Mouse (Mus musculus): ENCODE measurements around the gene Tas1r1. TPM values are rescaled to one million over a fixed set of nuclear protein-coding genes. Genes with fewer than 3 reads are reported as not detected.

Tas1r1 gene
- polyA plus RNA-seq, 1 experiment from 2014 or later, result 0.07 TPM

- H3K36me3 ChIP-seq (replicated peaks), result peaks cover 44% of the 10 kb centered on the region
- ATAC-seq (ENCODE audit: insufficient read depth), result no peak
- peaks cover 53% of the 10 kb centered on the region for H3K4me1 ChIP-seq (replicated peaks)
- 0 out of 2 replicates have a peak overlapping the region, but pooled peaks have one; percentile 92 for H3K4me2 ChIP-seq
- 0 out of 2 replicates have a peak overlapping the region, but pooled peaks have one; percentile 84 for H3K9ac ChIP-seq
- 87% methylated on average over 11 of the region's 11 CpGs for WGBS (ENCODE audit: insufficient replicate concordance)
- no peaks in the 10 kb centered on the region for H3K9me3 ChIP-seq (replicated peaks)
- H3K27me3 ChIP-seq, result no peaks in the 10 kb centered on the region
- no peak overlapping the region for H3K27ac ChIP-seq (replicated peaks)
- H3K4me3 ChIP-seq (replicated peaks), result no peak overlapping the region
Measured at GRCm38 (mm10) chr4:152024525-152024924, 13.8 kb downstream of the Tas1r1 start.

- H3K4me2 ChIP-seq, result no peak overlapping the region
- H3K27me3 ChIP-seq, result no peaks in the 10 kb centered on the region
- no peaks in the 10 kb centered on the region for H3K9me3 ChIP-seq (replicated peaks)
- whole genome bisulfite sequencing (ENCODE audit: insufficient replicate concordance), result 80% methylated on average over 8 of the region's 8 CpGs
- no peak overlapping the region for H3K4me3 ChIP-seq (replicated peaks)
- H3K4me1 ChIP-seq (replicated peaks), result peaks cover 40% of the 10 kb centered on the region
- H3K9ac ChIP-seq, result no peak overlapping the region
- ATAC-seq (ENCODE audit: insufficient read depth), result no peak
- H3K36me3 ChIP-seq (replicated peaks), result peaks cover 52% of the 10 kb centered on the region
- no peak overlapping the region for H3K27ac ChIP-seq (replicated peaks)
Measured at GRCm38 (mm10) chr4:152022506-152022905, 15.9 kb downstream of the Tas1r1 start.

DNA sequence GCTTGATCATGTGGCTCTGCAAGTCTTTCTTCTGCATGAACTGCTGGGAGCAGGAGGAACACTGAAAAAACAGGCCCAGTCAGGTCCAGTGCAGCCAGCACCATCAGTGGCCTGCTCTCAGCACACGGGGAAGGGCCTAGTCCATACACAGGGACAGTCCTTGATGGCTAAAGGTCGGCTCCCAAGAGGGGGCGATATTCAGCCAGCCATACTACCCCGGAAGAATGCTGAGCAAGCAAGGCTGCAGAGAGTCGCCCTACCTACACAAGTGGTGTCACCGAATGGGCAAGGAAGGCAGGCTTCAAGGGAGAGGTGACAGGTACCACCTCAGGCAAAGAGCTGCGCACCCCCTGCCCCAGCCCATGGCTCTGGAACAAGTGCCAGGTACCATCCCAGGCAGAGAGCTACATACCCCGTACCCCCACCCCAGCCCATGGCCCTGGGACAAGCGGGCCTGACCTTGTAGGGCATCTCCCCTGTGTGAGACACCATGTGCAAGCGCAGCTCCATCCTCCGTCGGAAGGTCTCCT lies 16.7 kb downstream of the Tas1r1 start:
- ATAC-seq (ENCODE audit: insufficient read depth), result no peak
- Histone ChIP-seq H3K4me1 (replicated peaks) (peaks cover 35% of the 10 kb centered on the region), H3K36me3 (replicated peaks) (peaks cover 53% of the 10 kb centered on the region), H3K4me3 (replicated peaks) (no peak overlapping the region), H3K9me3 (replicated peaks) (no peaks in the 10 kb centered on the region), H3K4me2 (no peak overlapping the region), H3K27ac (replicated peaks) (no peak overlapping the region), H3K9ac (no peak overlapping the region), H3K27me3 (no peaks in the 10 kb centered on the region)
- 72% methylated on average over 12 of the region's 12 CpGs for WGBS (ENCODE audit: insufficient replicate concordance)

GRCm38 (mm10) chr4:152020024-152020423 lies 18.3 kb downstream of the Tas1r1 start:
- H3K36me3 ChIP-seq (replicated peaks), result peaks cover 64% of the 10 kb centered on the region
- ATAC-seq (ENCODE audit: insufficient read depth), result no peak

DNA sequence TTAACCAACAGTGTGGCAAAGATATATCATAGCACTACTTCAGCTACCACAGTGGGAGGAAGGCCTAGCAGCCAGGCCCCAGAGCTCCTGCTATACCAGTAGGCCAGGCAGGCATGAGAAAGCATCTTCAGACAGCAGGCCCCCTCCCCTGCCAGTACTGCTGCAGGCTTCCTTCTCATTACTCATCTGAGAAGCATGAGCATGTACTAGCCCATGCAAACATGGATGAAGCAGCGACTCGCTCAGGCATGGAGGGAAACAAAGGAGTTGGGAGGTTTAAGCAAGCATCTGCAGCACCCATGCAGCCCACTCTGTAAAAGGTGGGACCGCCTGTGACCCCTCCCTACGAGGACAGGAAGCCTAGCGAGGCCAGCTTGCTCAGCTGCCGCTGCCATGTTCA lies 19.3 kb downstream of the Tas1r1 start:
- Histone ChIP-seq H3K9me3 (replicated peaks) (no peaks in the 10 kb centered on the region), H3K4me3 (replicated peaks) (no peak overlapping the region), H3K27ac (replicated peaks) (no peak overlapping the region), H3K9ac (no peak overlapping the region), H3K36me3 (replicated peaks) (peaks cover 74% of the 10 kb centered on the region), H3K27me3 (no peaks in the 10 kb centered on the region), H3K4me2 (no peak overlapping the region), H3K4me1 (replicated peaks) (0 out of 2 replicates have a peak, but pooled peaks cover 9% of the 10 kb centered on the region)
- no peak for ATAC-seq (ENCODE audit: insufficient read depth)
- WGBS (ENCODE audit: insufficient replicate concordance), result 68% methylated on average over 6 of the region's 6 CpGs

More at GRCm38 (mm10) chr4:152020024-152020423, 18.3 kb downstream of the Tas1r1 start:
- WGBS (ENCODE audit: insufficient replicate concordance), result 84% methylated on average over 21 of the region's 21 CpGs
- no peak overlapping the region for H3K4me2 ChIP-seq
- no peak overlapping the region for H3K27ac ChIP-seq (replicated peaks)
- H3K4me1 ChIP-seq (replicated peaks), result peaks cover 19% of the 10 kb centered on the region
- H3K9ac ChIP-seq, result no peak overlapping the region
- H3K4me3 ChIP-seq (replicated peaks), result no peak overlapping the region
- no peaks in the 10 kb centered on the region for H3K9me3 ChIP-seq (replicated peaks)
- no peaks in the 10 kb centered on the region for H3K27me3 ChIP-seq

GRCm38 (mm10) chr4:152013036-152013813 lies 25.1 kb downstream of the Tas1r1 start:
- no peak overlapping the region for H3K27ac ChIP-seq (replicated peaks)

GRCm38 (mm10) chr4:152012109-152012508 lies 26.3 kb downstream of the Tas1r1 start:
- WGBS (ENCODE audit: insufficient replicate concordance), result 93% methylated on average over 16 of the region's 16 CpGs
- peaks cover 17% of the 10 kb centered on the region for H3K27me3 ChIP-seq
- H3K4me1 ChIP-seq (replicated peaks), result peaks cover 65% of the 10 kb centered on the region
- H3K36me3 ChIP-seq (replicated peaks), result peaks cover 41% of the 10 kb centered on the region
- H3K9me3 ChIP-seq (replicated peaks), result no peaks in the 10 kb centered on the region
- no peak overlapping the region for H3K4me3 ChIP-seq (replicated peaks)
- no peak overlapping the region for H3K9ac ChIP-seq
- ATAC-seq (ENCODE audit: insufficient read depth), result no peak
- 0 out of 2 replicates have a peak overlapping the region, but pooled peaks have one; percentile 3 for H3K27ac ChIP-seq (replicated peaks)
- no peak overlapping the region for H3K4me2 ChIP-seq

More at GRCm38 (mm10) chr4:152013036-152013813, 25.1 kb downstream of the Tas1r1 start:
- Histone ChIP-seq H3K9ac (no peak overlapping the region), H3K4me2 (no peak overlapping the region), H3K4me3 (replicated peaks) (no peak overlapping the region), H3K36me3 (replicated peaks) (peaks cover 41% of the 10 kb centered on the region), H3K4me1 (replicated peaks) (peaks cover 54% of the 10 kb centered on the region), H3K27me3 (peaks cover 6% of the 10 kb centered on the region), H3K9me3 (replicated peaks) (no peaks in the 10 kb centered on the region)
- 72% methylated on average over 12 of the region's 12 CpGs for WGBS (ENCODE audit: insufficient replicate concordance)
- ATAC-seq (ENCODE audit: insufficient read depth), result no peak

DNA sequence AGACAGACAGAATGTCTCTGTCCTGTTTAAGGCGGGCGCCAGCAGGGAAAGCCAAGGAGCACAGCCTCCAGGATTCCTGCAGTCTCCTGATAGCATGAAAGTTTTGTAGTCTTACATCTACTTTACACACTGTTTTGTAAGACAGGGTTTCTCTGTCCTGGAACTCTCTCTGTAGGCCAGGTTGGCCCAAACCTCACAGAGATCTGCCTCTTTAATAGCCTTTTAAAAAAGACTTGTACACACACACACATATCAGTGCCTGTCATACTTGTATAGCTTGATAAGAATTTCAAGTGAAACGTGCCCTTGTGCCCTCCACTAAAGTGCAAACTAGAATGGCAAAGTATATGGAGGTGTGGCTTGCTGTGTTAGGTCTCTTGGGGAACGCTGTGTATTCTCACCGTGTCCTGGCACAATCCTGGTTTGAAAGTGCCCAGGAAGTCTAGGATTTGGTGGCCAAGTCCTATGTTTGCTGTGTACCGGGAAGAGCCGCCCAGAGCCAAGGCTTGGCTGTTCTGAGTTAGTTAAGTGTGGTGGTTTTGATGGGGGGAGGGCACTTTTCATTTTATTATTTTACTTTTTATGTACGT lies 27.1 kb downstream of the Tas1r1 start:
- Histone ChIP-seq H3K4me2 (peak overlapping the region; percentile 100), H3K9ac (peak overlapping the region; percentile 73), H3K27me3 (peaks cover 25% of the 10 kb centered on the region), H3K9me3 (replicated peaks) (no peaks in the 10 kb centered on the region), H3K36me3 (replicated peaks) (peaks cover 36% of the 10 kb centered on the region), H3K4me3 (replicated peaks) (peak overlapping the region; percentile 81), H3K4me1 (replicated peaks) (peaks cover 70% of the 10 kb centered on the region), H3K27ac (replicated peaks) (peak overlapping the region; percentile 86)
- ATAC-seq (ENCODE audit: insufficient read depth), result peak; percentile 11
- WGBS (ENCODE audit: insufficient replicate concordance), result 56% methylated on average over 8 of the region's 8 CpGs

DNA sequence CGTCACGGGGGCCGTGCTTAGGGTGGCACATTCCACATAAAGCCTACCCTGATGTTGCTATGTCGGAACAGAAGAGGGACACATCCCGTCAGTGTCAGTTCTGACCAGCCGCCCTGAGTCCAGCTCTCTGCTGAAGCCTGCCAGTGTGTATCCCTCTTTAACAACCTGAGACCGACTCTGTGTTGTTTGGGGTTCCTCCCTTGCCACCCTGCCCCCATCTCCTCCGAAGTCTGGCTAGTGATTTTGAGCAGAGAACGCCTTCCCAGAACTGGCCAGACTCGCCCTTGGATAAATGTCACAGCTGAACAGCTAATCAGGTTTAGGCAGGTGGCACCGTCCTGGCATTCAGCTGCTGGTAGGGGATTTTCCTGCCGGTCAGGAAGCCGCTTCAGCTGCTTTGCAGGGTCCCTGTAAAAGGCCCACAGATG lies 27.6 kb downstream of the Tas1r1 start:
- WGBS (ENCODE audit: insufficient replicate concordance), result 6% methylated on average over 13 of the region's 13 CpGs
- Histone ChIP-seq H3K9me3 (replicated peaks) (no peaks in the 10 kb centered on the region), H3K4me2 (peak overlapping the region; percentile 100), H3K27ac (replicated peaks) (peak overlapping the region; percentile 86), H3K27me3 (peaks cover 27% of the 10 kb centered on the region), H3K9ac (peak overlapping the region; percentile 73), H3K4me3 (replicated peaks) (peak overlapping the region; percentile 81), H3K4me1 (replicated peaks) (peaks cover 70% of the 10 kb centered on the region), H3K36me3 (replicated peaks) (peaks cover 31% of the 10 kb centered on the region)
- peak; percentile 41 for ATAC-seq (ENCODE audit: insufficient read depth)

DNA sequence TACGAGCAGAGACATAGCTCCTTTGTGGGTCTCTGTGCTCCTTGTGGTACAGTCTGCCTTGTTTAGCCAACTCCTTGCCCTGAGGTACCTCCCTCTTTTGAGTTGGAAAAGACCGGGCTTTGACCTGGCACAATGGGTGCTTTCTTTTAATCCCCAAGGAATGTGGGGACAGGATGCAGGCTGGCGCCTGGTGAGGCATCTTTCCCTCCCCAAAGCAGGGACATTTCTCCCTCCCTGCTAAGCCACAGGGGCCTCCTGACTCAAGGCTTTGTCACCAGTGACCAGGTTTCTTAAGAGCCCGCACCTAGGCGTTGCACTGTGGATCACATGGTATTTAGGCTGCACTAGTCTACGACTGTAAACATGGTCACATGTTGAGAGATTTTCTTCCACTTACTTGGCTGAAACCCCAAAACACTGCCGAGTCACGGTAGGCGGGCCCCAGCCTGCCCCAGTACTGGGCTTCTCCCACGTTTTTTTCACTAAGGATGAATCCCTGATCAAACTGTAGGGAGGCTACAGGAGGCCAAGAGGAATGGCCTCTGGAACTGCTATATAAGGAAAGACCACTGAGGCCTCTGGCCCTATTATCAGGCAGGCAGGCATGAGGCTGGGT lies 28.2 kb downstream of the Tas1r1 start:
- Histone ChIP-seq H3K4me1 (replicated peaks) (peaks cover 70% of the 10 kb centered on the region), H3K9ac (peak overlapping the region; percentile 73), H3K9me3 (replicated peaks) (no peaks in the 10 kb centered on the region), H3K27ac (replicated peaks) (peak overlapping the region; percentile 86), H3K36me3 (replicated peaks) (peaks cover 26% of the 10 kb centered on the region), H3K4me2 (peak overlapping the region; percentile 100), H3K4me3 (replicated peaks) (peak overlapping the region; percentile 81), H3K27me3 (peaks cover 27% of the 10 kb centered on the region)
- 2% methylated on average over 10 of the region's 10 CpGs for WGBS (ENCODE audit: insufficient replicate concordance)
- ATAC-seq (ENCODE audit: insufficient read depth), result peak; percentile 65

Data from liver, embryonic 15.5 days (tissue).